Mouse (Mus musculus): ENCODE results near the gene Rabl2. TPM values are rescaled to one million over a fixed set of nuclear protein-coding genes. Genes with fewer than 3 reads are reported as not detected.

The Rabl2 gene
- polyA plus RNA-seq (2012), result 9.2 and 12.9 TPM in 2 replicates

DNA sequence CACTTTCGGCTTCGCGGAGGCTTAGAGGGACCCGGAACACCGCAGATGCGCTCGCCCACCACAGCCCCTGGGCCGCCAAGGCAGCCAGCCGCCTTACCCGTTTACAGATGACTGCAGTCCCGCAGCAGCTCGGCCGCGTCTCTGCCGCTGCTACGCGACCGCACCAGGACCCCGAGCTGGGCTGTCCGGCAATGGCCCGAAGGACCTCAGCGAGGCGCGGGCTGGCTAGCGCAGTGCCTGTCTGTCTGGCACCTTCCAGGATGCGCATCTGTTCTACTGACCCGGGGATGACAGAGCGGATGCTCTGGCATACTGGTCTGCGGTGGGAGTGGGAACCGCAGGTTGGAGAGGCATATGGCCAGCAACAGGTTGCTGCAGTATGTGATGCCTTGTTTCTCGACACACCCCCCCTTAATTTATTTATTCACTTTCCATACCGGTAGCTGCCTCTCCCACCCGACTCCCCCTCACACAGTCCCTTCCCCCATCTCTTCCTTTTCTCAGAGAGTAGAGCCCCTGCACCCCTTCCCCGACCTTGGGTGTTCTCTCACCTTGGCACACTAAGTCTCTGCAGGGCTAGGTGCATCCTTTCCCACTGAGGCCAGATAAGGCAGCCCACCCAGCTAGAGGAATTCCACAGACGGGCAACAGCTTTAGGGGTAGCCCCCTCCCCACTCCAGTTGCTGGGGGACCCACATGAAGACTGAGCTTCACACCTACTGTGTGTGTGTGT lies at the start of gene Rabl2:
TSS of gene Rabl2 (minus strand) at position 201 of the 733 bp plus-strand sequence.
- no peak for TF ChIP-seq GATA1 (IDR thresholded peaks at IDR 0.05; ENCODE audit: low read length)

DNA sequence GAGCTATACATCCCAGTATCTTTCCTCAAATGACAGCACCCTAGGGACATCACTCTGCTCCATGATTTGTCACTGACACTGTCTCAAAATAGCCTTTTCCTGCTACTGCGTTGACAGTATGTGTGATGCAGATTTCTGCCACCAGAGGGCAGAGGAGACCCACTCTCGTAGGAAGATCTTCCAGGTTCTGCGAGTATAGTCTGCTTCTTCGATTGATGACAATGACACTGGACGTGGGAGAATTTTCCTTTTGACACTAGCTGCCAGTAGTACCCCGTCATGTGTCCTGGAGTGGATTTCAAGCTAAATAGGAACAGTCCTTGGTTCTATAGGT lies 31.9 kb upstream of the Rabl2 start:
- no peak for TF ChIP-seq GATA1 (IDR thresholded peaks at IDR 0.05; ENCODE audit: low read length)

GRCm38 (mm10) chr15:89622959-89623625 lies 31.4 kb upstream of the Rabl2 start:
- no peak for TF ChIP-seq GATA1 (IDR thresholded peaks at IDR 0.05; ENCODE audit: low read length)

GRCm38 (mm10) chr15:89622312-89622958 lies 30.7 kb upstream of the Rabl2 start:
- no peak for TF ChIP-seq GATA1 (IDR thresholded peaks at IDR 0.05; ENCODE audit: low read length)

GRCm38 (mm10) chr15:89607888-89608287 lies 16.2 kb upstream of the Rabl2 start:
- no peak for TF ChIP-seq GATA1 (IDR thresholded peaks at IDR 0.05; ENCODE audit: low read length)

DNA sequence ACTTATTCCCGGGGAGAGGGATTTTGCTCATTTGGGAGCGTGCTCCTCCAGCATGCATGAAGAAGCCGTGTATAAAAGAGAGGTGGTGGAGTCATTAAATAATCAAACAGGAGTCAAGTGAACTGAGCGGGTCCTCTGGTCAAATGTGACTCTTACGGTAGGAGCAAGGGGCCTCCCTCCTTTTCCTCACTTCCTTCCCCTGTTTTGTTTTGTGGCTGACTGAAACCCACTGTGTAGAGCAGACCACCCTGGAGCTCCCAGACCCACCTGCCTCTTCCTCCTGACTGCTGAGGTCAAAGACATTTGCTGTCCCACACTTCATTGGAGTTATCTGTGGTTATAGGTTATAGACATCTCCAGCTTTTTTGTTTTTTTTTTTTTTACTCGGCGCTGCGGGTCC lies 15.8 kb upstream of the Rabl2 start:
- TF ChIP-seq GATA1 (IDR thresholded peaks at IDR 0.05; ENCODE audit: low read length), result no peak

DNA sequence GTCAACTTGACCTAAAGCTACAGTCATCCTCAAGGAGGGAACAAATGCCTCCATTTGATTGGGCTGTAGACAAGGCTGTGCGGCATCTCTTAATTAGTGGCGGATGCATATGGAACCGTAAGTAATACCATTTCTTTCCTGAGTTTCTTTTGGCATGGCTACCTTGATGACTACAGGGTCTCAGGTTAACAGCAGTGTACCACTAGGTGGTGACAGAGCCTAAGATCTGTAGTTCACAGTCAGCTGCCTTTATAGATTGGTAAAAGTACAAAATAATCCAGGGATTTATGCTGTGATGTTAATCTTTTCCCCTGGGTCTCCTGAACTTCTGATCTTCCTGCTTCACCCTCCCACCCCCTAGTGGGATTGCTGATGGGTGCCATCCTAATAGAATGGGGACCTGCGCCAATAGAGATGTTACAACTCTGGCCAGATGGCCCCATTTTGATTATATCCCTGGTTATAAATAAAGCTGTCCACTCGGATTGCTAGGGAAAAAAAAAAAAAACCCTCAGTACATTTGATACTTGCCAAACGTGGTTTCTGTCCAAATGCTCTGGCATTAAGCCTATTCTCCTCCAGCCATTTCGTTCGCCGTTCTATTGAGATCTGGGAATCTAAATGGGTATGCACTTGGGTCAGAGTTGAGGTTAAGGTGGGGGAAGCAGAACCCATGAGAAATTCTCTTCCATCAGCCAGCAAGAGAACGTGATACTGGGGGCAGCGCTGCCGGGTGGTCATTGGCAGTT lies 14.3 kb upstream of the Rabl2 start:
- no peak for TF ChIP-seq GATA1 (IDR thresholded peaks at IDR 0.05; ENCODE audit: low read length)

DNA sequence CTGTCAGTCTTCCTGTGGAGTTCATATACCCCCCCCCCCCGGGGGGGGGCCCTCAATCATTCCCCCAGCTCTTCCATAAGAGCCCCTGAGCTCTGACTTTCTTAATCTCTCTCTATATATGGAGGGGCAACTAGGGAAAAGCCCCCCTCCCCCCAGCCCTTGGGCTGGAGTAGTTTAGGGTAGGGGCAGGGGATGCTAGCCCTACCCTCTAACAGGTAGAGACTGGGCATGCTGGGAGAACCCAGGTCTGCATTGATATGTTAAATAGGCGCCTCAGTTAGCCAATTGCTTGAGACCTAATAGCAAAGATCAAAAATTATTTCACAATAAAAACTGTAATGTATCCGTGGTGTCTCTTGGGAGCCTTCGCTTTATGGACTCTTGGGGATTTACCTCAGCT lies 825 bp upstream of the Rabl2 start:
- TF ChIP-seq GATA1 (IDR thresholded peaks at IDR 0.05; ENCODE audit: low read length), result no peak

DNA sequence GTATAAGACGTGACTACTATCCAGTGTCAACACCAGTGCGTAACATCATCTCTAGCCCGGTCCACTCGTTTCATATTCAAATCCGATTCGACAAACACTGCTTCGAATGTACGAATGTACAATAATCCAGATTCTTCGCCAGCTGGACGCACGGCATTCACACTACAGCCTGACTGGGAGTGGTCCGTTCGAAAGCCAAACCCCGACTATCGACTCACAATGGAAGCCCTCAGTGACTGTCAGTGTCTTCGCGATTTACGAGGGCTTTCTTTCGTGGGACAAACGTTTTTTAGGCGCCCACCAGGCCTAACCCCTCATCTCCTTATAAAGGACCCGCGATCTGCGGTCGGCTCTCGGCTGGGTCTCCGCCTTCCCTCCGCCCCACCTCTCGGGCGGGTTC lies 406 bp downstream of the Rabl2 start:
- TF ChIP-seq GATA1 (IDR thresholded peaks at IDR 0.05; ENCODE audit: low read length), result no peak

GRCm38 (mm10) chr15:89589146-89589545 lies 2.6 kb downstream of the Rabl2 start:
- no peak for TF ChIP-seq GATA1 (IDR thresholded peaks at IDR 0.05; ENCODE audit: low read length)

- no peak for TF ChIP-seq GATA1 (IDR thresholded peaks at IDR 0.05; ENCODE audit: low read length)
These were observed 6.1 kb downstream of the Rabl2 start for GRCm38 (mm10) chr15:89585631-89586030.

- TF ChIP-seq GATA1 (IDR thresholded peaks at IDR 0.05; ENCODE audit: low read length), result no peak
These were observed 6.6 kb downstream of the Rabl2 start for GRCm38 (mm10) chr15:89585101-89585500.

DNA sequence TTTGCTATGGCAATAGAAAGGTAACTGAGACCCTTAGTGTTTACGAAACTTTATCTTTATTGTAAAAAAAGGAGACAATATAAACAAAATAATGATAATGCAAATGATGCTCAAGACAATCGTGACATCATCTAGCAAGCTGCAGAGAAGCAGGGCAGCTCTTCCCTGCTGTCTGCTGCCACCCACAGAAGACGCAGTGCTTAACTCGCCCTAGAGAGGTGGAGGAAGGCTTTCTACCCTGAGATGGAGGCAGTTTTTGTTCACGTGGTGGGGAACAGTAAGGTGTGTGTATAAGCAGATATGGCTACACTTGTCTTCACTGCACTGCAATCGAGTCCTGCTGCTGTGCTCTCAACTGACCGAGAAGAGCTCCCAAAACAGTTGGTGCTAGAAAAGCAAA lies 9.2 kb downstream of the Rabl2 start:
- TF ChIP-seq GATA1 (IDR thresholded peaks at IDR 0.05; ENCODE audit: low read length), result no peak

- TF ChIP-seq GATA1 (IDR thresholded peaks at IDR 0.05; ENCODE audit: low read length), result no peak
These were observed 19.6 kb downstream of the Rabl2 start for GRCm38 (mm10) chr15:89572147-89572546.

GRCm38 (mm10) chr15:89568114-89568513 lies 23.6 kb downstream of the Rabl2 start, which contains the start of gene Acr:
Gene Acr (plus strand): TSS chr15:89568326.
- no peak for TF ChIP-seq GATA1 (IDR thresholded peaks at IDR 0.05; ENCODE audit: low read length)

DNA sequence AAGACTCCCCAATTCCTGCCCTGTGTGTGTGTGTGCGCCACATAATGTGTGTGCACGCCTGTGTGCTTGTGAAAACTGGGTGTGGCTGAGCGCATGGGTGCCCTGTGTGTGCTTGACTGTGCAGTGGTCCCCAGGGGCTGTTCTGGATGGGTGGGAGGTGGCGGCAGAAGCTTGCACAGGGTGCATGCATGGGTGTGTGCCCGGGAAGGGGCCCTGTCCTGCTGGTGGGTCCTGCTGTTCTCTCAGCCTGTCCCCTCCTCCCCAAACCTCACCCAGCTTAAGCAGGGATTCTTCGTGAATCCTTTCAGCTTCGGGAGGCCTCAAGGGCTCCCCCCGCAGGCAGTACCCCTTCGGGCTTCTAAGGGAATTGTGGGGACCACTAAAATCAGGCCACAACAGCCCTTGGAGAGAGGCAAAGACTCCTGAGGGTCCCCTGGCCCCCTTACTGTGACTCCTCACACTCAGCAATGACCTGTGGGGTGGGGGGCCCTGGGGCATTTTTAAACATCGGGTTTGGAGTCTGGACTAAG lies 32.5 kb downstream of the Rabl2 start:
- no peak for TF ChIP-seq GATA1 (IDR thresholded peaks at IDR 0.05; ENCODE audit: low read length)

Data from G1E-ER4 (cell line).